Mouse (Mus musculus): ENCODE data around the gene Gm20661. TPM values are rescaled to one million over a fixed set of nuclear protein-coding genes. Genes with fewer than 3 reads are reported as not detected.
A peak's percentile ranks its signal among the peaks of the same experiment; 100 is the strongest.

The Gm20661 gene
- total RNA-seq (2021): not detected

- intact Hi-C loops (cut with DNase I): no loop called here
- peak in 1 of 2 experiments; percentile 35 for DNase-seq (ENCODE audit: low spot score in 2 of 2)
Observed at GRCm38 (mm10) chr9:107982681-107983346, at the start of gene Gm20661. Gene Gm20661 (plus strand): TSS chr9:107983058.

GRCm38 (mm10) chr9:107934146-107934545 is 48.7 kb upstream of the Gm20661 start:
- intact Hi-C loops (cut with DNase I): no loop called here
- peak in 1 of 2 experiments; percentile 52 for DNase-seq (ENCODE audit: low spot score in 2 of 2)

- intact Hi-C loops (cut with DNase I): no loop called here
Observed at GRCm38 (mm10) chr9:107935374-107935773, 47.5 kb upstream of the Gm20661 start, which contains the start of gene Camkv. Gene Camkv (plus strand): TSS chr9:107935674.

GRCm38 (mm10) chr9:107935790-107936214 is 47.1 kb upstream of the Gm20661 start:
- intact Hi-C loops (cut with DNase I): no loop called here

More at GRCm38 (mm10) chr9:107935374-107935773, 47.5 kb upstream of the Gm20661 start, which contains the start of gene Camkv:
- DNase-seq (ENCODE audit: low spot score in 2 of 2): no peak

GRCm38 (mm10) chr9:107936215-107936822 is 46.5 kb upstream of the Gm20661 start:
- DNase-seq (ENCODE audit: low spot score in 2 of 2): peak; percentile 65 to 76
- intact Hi-C loops (cut with DNase I): no loop called here

More at GRCm38 (mm10) chr9:107935790-107936214, 47.1 kb upstream of the Gm20661 start:
- peak; percentile 70 to 79 for DNase-seq (ENCODE audit: low spot score in 2 of 2)

- no peak for DNase-seq (ENCODE audit: low spot score in 2 of 2)
- intact Hi-C loops (cut with DNase I): no loop called here
Observed at GRCm38 (mm10) chr9:107936831-107937230, 46.0 kb upstream of the Gm20661 start.

GRCm38 (mm10) chr9:107947241-107948194 is 35.3 kb upstream of the Gm20661 start:
- no peak for DNase-seq (ENCODE audit: low spot score in 2 of 2)
- intact Hi-C loops (cut with DNase I): no loop called here

- intact Hi-C loops (cut with DNase I): no loop called here
- no peak for DNase-seq (ENCODE audit: low spot score in 2 of 2)
Observed at GRCm38 (mm10) chr9:107949184-107949921, 33.5 kb upstream of the Gm20661 start.

- DNase-seq (ENCODE audit: low spot score in 2 of 2): no peak
- intact Hi-C loops (cut with DNase I): no loop called here
Observed at GRCm38 (mm10) chr9:107949922-107950235, 33.0 kb upstream of the Gm20661 start, which contains the start of gene Traip. Gene Traip (plus strand): TSS chr9:107950136.

- intact Hi-C loops (cut with DNase I): no loop called here
Observed at GRCm38 (mm10) chr9:107950460-107951355, 32.1 kb upstream of the Gm20661 start.

GRCm38 (mm10) chr9:107955613-107956289 is 27.1 kb upstream of the Gm20661 start:
- no peak for DNase-seq (ENCODE audit: low spot score in 2 of 2)
- intact Hi-C loops (cut with DNase I): no loop called here

More at GRCm38 (mm10) chr9:107950460-107951355, 32.1 kb upstream of the Gm20661 start:
- DNase-seq (ENCODE audit: low spot score in 2 of 2): peak; percentile 88 to 90

GRCm38 (mm10) chr9:107957141-107957540 is 25.7 kb upstream of the Gm20661 start:
- intact Hi-C loops (cut with DNase I): no loop called here
- DNase-seq (ENCODE audit: low spot score in 2 of 2): no peak

GRCm38 (mm10) chr9:107959896-107960295 is 23.0 kb upstream of the Gm20661 start:
- intact Hi-C loops (cut with DNase I): loop anchor here (5.0 kb wide), 2 partner anchors 92 to 107 kb away; partner anchors contain the start of gene Amigo3
- DNase-seq (ENCODE audit: low spot score in 2 of 2): no peak

- DNase-seq (ENCODE audit: low spot score in 2 of 2): no peak
- intact Hi-C loops (cut with DNase I): loop anchor here (5.0 kb wide), 2 partner anchors 91 to 106 kb away; partner anchors contain the start of gene Amigo3
Observed at GRCm38 (mm10) chr9:107960928-107961327, 21.9 kb upstream of the Gm20661 start.

GRCm38 (mm10) chr9:107961351-107961762 is 21.5 kb upstream of the Gm20661 start:
- intact Hi-C loops (cut with DNase I): loop anchor here (5.0 kb wide), 2 partner anchors 91 to 106 kb away; partner anchors contain the start of gene Amigo3
- peak; percentile 85 to 86 for DNase-seq (ENCODE audit: low spot score in 2 of 2)

- DNase-seq (ENCODE audit: low spot score in 2 of 2): peak; percentile 69 to 72
- intact Hi-C loops (cut with DNase I): loop anchor here (1.0 to 5.0 kb wide), 3 partner anchors 58 to 105 kb away; partner anchors contain the start of gene Amigo3
Observed at GRCm38 (mm10) chr9:107961881-107962280, 21.0 kb upstream of the Gm20661 start.

GRCm38 (mm10) chr9:107962916-107963315 is 19.9 kb upstream of the Gm20661 start:
- intact Hi-C loops (cut with DNase I): loop anchor here (1.0 to 5.0 kb wide), 4 partner anchors 23 to 104 kb away; partner anchors contain the start of gene Amigo3
- DNase-seq (ENCODE audit: low spot score in 2 of 2): no peak
